Mouse (Mus musculus) gastrocnemius, adult 18-20 months (tissue): ENCODE results near the gene Cyp27b1. TPM values are rescaled to one million over a fixed set of nuclear protein-coding genes. Genes with fewer than 3 reads are reported as not detected.
"Not testable (repeated sequence)": the region's sequence is repeated elsewhere in the genome, so short reads cannot be mapped to it uniquely, and the experiment has no call there.

Source experiments
- DNase-seq: peaks from one replicate; pipeline ENCODE4 v3.0.0; 2021; ENCODE audit warnings: low spot score
- total RNA-seq, 2 experiments: library from RNA; stranded (reverse); gene quantifications; 2 replicates each; pipeline ENCODE4 v1.2.3; 2021

Cyp27b1 gene
- total RNA-seq, 2 experiments from 2014 or later, result 0.19 TPM; not detected in 1

- DNase-seq, result no peak
These were observed 21.5 kb downstream of the Cyp27b1 start for GRCm38 (mm10) chr10:127069281-127070189.

GRCm38 (mm10) chr10:127070190-127071121, 22.4 kb downstream of the Cyp27b1 start, which contains the start of gene Tspan31:
Tspan31 (minus strand) TSS chr10:127070264.
- peak; percentile 94 for DNase-seq

- no peak for DNase-seq
These were observed 23.2 kb downstream of the Cyp27b1 start for GRCm38 (mm10) chr10:127071203-127071602.

- not testable (repeated sequence) for DNase-seq
These were observed 24.2 kb downstream of the Cyp27b1 start for GRCm38 (mm10) chr10:127072270-127072669.

GRCm38 (mm10) chr10:127072969-127073368, 24.9 kb downstream of the Cyp27b1 start:
- DNase-seq, result not testable (repeated sequence)

- DNase-seq, result no peak
These were observed 25.9 kb downstream of the Cyp27b1 start for GRCm38 (mm10) chr10:127073981-127074380.

- DNase-seq, result no peak
These were observed 27.0 kb downstream of the Cyp27b1 start, which contains the start of gene Agap2 for GRCm38 (mm10) chr10:127075080-127075479. Agap2 (plus strand) TSS chr10:127075284.

GRCm38 (mm10) chr10:127075651-127076050, 27.6 kb downstream of the Cyp27b1 start:
- DNase-seq, result no peak

- no peak for DNase-seq
These were observed 28.0 kb downstream of the Cyp27b1 start for GRCm38 (mm10) chr10:127076082-127076481.

GRCm38 (mm10) chr10:127077515-127077914, 29.5 kb downstream of the Cyp27b1 start:
- no peak for DNase-seq

- no peak for DNase-seq
These were observed 30.1 kb downstream of the Cyp27b1 start for GRCm38 (mm10) chr10:127078001-127078676.

GRCm38 (mm10) chr10:127078677-127079575, 30.9 kb downstream of the Cyp27b1 start:
- no peak for DNase-seq

- DNase-seq, result no peak
These were observed 31.8 kb downstream of the Cyp27b1 start for GRCm38 (mm10) chr10:127079665-127080391.

GRCm38 (mm10) chr10:127080901-127081780, 33.1 kb downstream of the Cyp27b1 start:
- DNase-seq, result no peak

- no peak for DNase-seq
These were observed 34.1 kb downstream of the Cyp27b1 start for GRCm38 (mm10) chr10:127081996-127082620.

GRCm38 (mm10) chr10:127083292-127083914, 35.4 kb downstream of the Cyp27b1 start:
- DNase-seq, result no peak

GRCm38 (mm10) chr10:127083915-127084306, 35.9 kb downstream of the Cyp27b1 start:
- DNase-seq, result no peak
